Mouse (Mus musculus) G1E (cell line): Measurements from ENCODE around the gene Helt.

Experiments
- CTCF ChIP-seq: IDR thresholded peaks from 2 replicates; pipeline ENCODE4 v1.5.1; 2012; ENCODE audit warnings: low read depth, low read length, inconsistent platforms, mixed read lengths
- GATA1 ChIP-seq: IDR thresholded peaks from 2 replicates; pipeline ENCODE4 v1.6.1; 2012; ENCODE audit warnings: borderline replicate concordance, low read length, inconsistent platforms, mixed read lengths
- POLR2AphosphoS5 ChIP-seq: IDR thresholded peaks from 2 replicates; pipeline ENCODE4 v1.6.1; 2012; ENCODE audit warnings: low read depth, low read length, inconsistent platforms; ENCODE audit not compliant: insufficient replicate concordance
- TAL1 ChIP-seq: conservative IDR thresholded peaks from 2 replicates; pipeline ENCODE4 v1.6.1; 2012; ENCODE audit warnings: low read depth, low read length, inconsistent platforms, mixed read lengths

DNA sequence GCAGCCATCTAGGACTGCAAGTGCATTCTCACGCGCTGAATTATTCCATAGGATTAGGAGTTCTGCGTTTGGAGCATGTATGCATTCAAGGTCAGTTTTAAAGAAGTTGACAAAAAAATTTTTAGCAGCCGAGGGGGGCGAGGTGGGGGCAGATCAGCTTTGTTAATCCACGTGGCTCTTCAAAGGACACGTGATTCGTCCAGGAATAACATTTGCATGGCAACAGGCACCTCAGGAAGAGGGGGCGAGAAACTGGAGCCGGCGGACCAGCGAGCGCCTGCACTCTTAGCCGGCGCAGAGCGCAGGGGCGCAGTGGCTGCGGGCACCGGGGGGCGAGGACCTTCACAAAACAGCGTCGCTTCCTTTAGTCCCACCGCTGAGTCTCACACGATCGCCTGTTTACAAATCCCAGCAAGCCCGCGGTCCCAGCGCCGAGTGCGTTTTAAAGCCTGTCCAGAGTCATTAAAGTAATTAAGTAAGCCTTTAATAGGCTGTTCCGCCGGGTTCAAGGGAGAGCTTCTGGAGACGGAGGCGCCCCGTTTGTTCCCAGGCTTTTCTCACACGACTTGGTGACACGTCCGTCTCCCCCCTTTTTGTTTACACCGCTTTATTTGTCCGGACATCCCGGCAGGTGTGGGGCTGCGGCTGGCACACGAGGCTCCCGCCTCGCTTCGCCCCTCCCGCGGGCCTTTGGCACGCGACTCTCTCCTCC lies at the start of gene Helt:
- TF ChIP-seq CTCF, result no peak
- TF ChIP-seq GATA1, result no peak
- no peak for TF ChIP-seq TAL1
- TF ChIP-seq POLR2AphosphoS5, result no peak
